Mouse (Mus musculus) CH12.LX (cell line): ENCODE data around the gene Cmss1. TPM values are rescaled to one million over a fixed set of nuclear protein-coding genes. Genes with fewer than 3 reads are reported as not detected.

Experiments used
- DNase-seq: peaks from one replicate; pipeline ENCODE4 v3.0.0-alpha.2; 2013; ENCODE audit errors: extremely low read depth
- H3K27ac ChIP-seq: 2 replicates; pipeline ENCODE4 v1.5.1; 2012; ENCODE audit warnings: low read depth, mild to moderate bottlenecking, control low read depth, moderate library complexity; ENCODE audit not compliant: insufficient read depth
- H3K27me3 ChIP-seq: replicated peaks from 2 replicates; pipeline ENCODE3; 2012; ENCODE audit warnings: inconsistent platforms
- H3K36me3 ChIP-seq, 2 experiments: replicated peaks in 1 of 2; 2 replicates each; pipeline versions ENCODE3 to v1.6.1; 2012; ENCODE audit warnings: inconsistent platforms in 1 of 2, low read length in 1 of 2, mild to moderate bottlenecking in 1 of 2, mixed read lengths in 1 of 2, moderate library complexity in 1 of 2; ENCODE audit not compliant: control insufficient read depth in 1 of 2, insufficient read depth in 1 of 2
- H3K4me1 ChIP-seq, 2 experiments: 2 replicates each; pipeline ENCODE4 v1.6.1; 2012; ENCODE audit warnings: inconsistent platforms in 1 of 2, moderate library complexity in 1 of 2; ENCODE audit not compliant: insufficient read depth in 2 of 2, control insufficient read depth in 1 of 2
- H3K4me2 ChIP-seq: 2 replicates; pipeline ENCODE4 v1.6.1; 2012; ENCODE audit warnings: low read depth, mild to moderate bottlenecking, control low read depth; ENCODE audit not compliant: poor library complexity, insufficient read depth, severe bottlenecking
- H3K4me3 ChIP-seq, 3 experiments: fragments of 150-350 bp in 1 of 3; sonication (generic) in 1 of 3; replicated peaks in 1 of 3; 2 replicates each; pipeline versions ENCODE3 to v1.5.1; 2011 to 2012; ENCODE audit warnings: low read depth in 2 of 3, low read length in 2 of 3, mild to moderate bottlenecking in 2 of 3, moderate library complexity in 2 of 3, control low read depth in 1 of 3, improper control_type of control experiment in 1 of 3, inconsistent platforms in 1 of 3, mixed read lengths in 1 of 3; ENCODE audit not compliant: poor library complexity in 1 of 3
- H3K79me2 ChIP-seq: replicated peaks from 2 replicates; pipeline ENCODE4 v1.6.1; 2012; ENCODE audit warnings: mild to moderate bottlenecking, moderate library complexity; ENCODE audit not compliant: control insufficient read depth, poor library complexity, insufficient read depth, severe bottlenecking; ENCODE audit errors: extremely low read depth
- H3K9ac ChIP-seq: 2 replicates; pipeline ENCODE4 v1.6.1; 2012; ENCODE audit warnings: low read depth, mild to moderate bottlenecking, control low read depth, moderate library complexity; ENCODE audit not compliant: insufficient read depth
- H3K9me3 ChIP-seq: replicated peaks from 2 replicates; pipeline ENCODE3; 2012; ENCODE audit warnings: low read length, inconsistent platforms, mixed read lengths
- BHLHE40 ChIP-seq: IDR thresholded peaks from 2 replicates; pipeline ENCODE4 v1.6.1; 2011; ENCODE audit warnings: mild to moderate bottlenecking, low read depth, low read length, improper control_type of control experiment
- E2F4 ChIP-seq: IDR thresholded peaks from 2 replicates; pipeline ENCODE4 v1.6.1; 2011; ENCODE audit warnings: low read depth, low read length, improper control_type of control experiment; ENCODE audit not compliant: insufficient replicate concordance
- GABPA ChIP-seq: IDR thresholded peaks from 2 replicates; pipeline ENCODE4 v1.6.1; 2012; ENCODE audit warnings: low read depth, low read length, improper control_type of control experiment, inconsistent platforms; ENCODE audit not compliant: insufficient replicate concordance
- JUN ChIP-seq: IDR thresholded peaks from 2 replicates; pipeline ENCODE4 v1.6.1; 2011; ENCODE audit warnings: low read depth, mild to moderate bottlenecking, low read length, improper control_type of control experiment, moderate library complexity; ENCODE audit not compliant: insufficient read depth
- KAT2A ChIP-seq: IDR thresholded peaks from 2 replicates; pipeline ENCODE4 v1.6.1; 2012; ENCODE audit warnings: low read length, improper control_type of control experiment, inconsistent platforms; ENCODE audit not compliant: insufficient replicate concordance
- MYC ChIP-seq: IDR thresholded peaks from 2 replicates; pipeline ENCODE4 v1.6.1; 2011; ENCODE audit warnings: low read depth, mild to moderate bottlenecking, improper control_type of control experiment, low read length
- NRF1 ChIP-seq: IDR thresholded peaks from 2 replicates; pipeline ENCODE4 v1.6.1; 2014; ENCODE audit warnings: low read depth, mild to moderate bottlenecking, inconsistent platforms, low read length, improper control_type of control experiment, moderate library complexity
- POLR2A ChIP-seq: IDR thresholded peaks from 2 replicates; pipeline ENCODE4 v1.6.1; 2011; ENCODE audit warnings: low read depth, mild to moderate bottlenecking, improper control_type of control experiment, low read length
- POLR2AphosphoS2 ChIP-seq: IDR thresholded peaks from 2 replicates; pipeline ENCODE4 v1.6.1; 2011; ENCODE audit warnings: low read depth, low read length, improper control_type of control experiment
- TCF12 ChIP-seq: IDR thresholded peaks from 2 replicates; pipeline ENCODE4 v1.6.1; 2014; ENCODE audit warnings: low read depth, mild to moderate bottlenecking, inconsistent platforms, low read length, improper control_type of control experiment
- USF1 ChIP-seq: IDR thresholded peaks from 2 replicates; pipeline ENCODE4 v1.6.1; 2014; ENCODE audit warnings: low read depth, mild to moderate bottlenecking, inconsistent platforms, low read length, improper control_type of control experiment
- USF2 ChIP-seq: conservative IDR thresholded peaks from 2 replicates; pipeline ENCODE4 v1.6.1; 2011; ENCODE audit warnings: low read depth, low read length, improper control_type of control experiment
- ZKSCAN1 ChIP-seq: IDR thresholded peaks from 2 replicates; pipeline ENCODE4 v1.6.1; 2012; ENCODE audit warnings: low read depth, inconsistent platforms, low read length, improper control_type of control experiment, borderline replicate concordance
- ZMIZ1 ChIP-seq: IDR thresholded peaks from 2 replicates; pipeline ENCODE4 v1.6.1; 2012; ENCODE audit warnings: low read depth, mild to moderate bottlenecking, inconsistent platforms, low read length, improper control_type of control experiment
- dilution Hi-C: fragments of 300-500 bp; cut with MboI; formaldehyde crosslinking; loops from 2 replicates; pipeline ENCODE4 v1.14.3; 2020; ENCODE audit warnings: low sequenced_read_pairs; ENCODE audit not compliant: extremely low pct_unique_long_range_greater_than_20kb, extremely low pct_ligation_motif_present
- in situ Hi-C: fragments of 300-500 bp; cut with MboI; formaldehyde crosslinking; loops from 3 replicates; pipeline ENCODE4 v1.14.3; 2019; ENCODE audit warnings: low sequenced_read_pairs, low pct_ligation_motif_present, low pct_unique_long_range_greater_than_20kb, mixed read lengths
- polyA plus RNA-seq: library from polyadenylated mRNA; unstranded; fragments of >175 nt; gene quantifications from 2 replicates; pipeline ENCODE4 v1.2.1, GENCODE M21; 2012; ENCODE audit warnings: low read depth; ENCODE audit not compliant: insufficient read length
- total RNA-seq, 2 experiments: library from RNA; depleted of rRNA; stranded (reverse); fragments of 300-350 nt in 1 of 2; fragments of >200 nt in 1 of 2; gene quantifications; 2 replicates each; pipeline ENCODE4 v1.2.3; 2012 to 2014

Gene Cmss1
- total and polyA plus RNA-seq, 3 experiments: 94.7 to 107 (median 103) TPM

GRCm38 (mm10) chr16:57329028-57329427 lies 277.6 kb downstream of the Cmss1 start:
- Histone ChIP-seq H3K9me3 (no peaks in the 10 kb centered on the region), H3K36me3 (peaks cover 0 to 2% of the 10 kb centered on the region in 2 experiments), H3K79me2 (no peaks in the 10 kb centered on the region), H3K9ac (no peak overlapping the region), H3K4me3 (no peak overlapping the region), H3K4me2 (no peak overlapping the region), H3K4me1 (no peaks in the 10 kb centered on the region), H3K27me3 (no peaks in the 10 kb centered on the region), H3K27ac (no peak overlapping the region)
- TF ChIP-seq POLR2A: no peak
- no peak for TF ChIP-seq USF1
- no peak for TF ChIP-seq KAT2A
- no peak for TF ChIP-seq BHLHE40
- TF ChIP-seq TCF12: no peak
- TF ChIP-seq USF2: no peak
- TF ChIP-seq MYC: no peak
- no peak for TF ChIP-seq NRF1
- no peak for TF ChIP-seq JUN
- DNase-seq: no peak
- in situ Hi-C loops: no loop called here
- dilution Hi-C loops: no loop called here

GRCm38 (mm10) chr16:57326996-57327395 lies 279.7 kb downstream of the Cmss1 start:
- peaks cover 0 to 7% of the 10 kb centered on the region in 2 experiments for H3K36me3 ChIP-seq
- H3K4me2 ChIP-seq: no peak overlapping the region
- no peak overlapping the region for H3K9ac ChIP-seq
- dilution Hi-C loops (no loop called here), in situ Hi-C loops (no loop called here)
- no peak overlapping the region for H3K27ac ChIP-seq
- DNase-seq: no peak
- no peak for TF ChIP-seq NRF1
- no peak for TF ChIP-seq ZMIZ1
- no peak for TF ChIP-seq GABPA
- no peak for TF ChIP-seq TCF12
- TF ChIP-seq BHLHE40: no peak
- TF ChIP-seq POLR2AphosphoS2: no peak
- H3K27me3 ChIP-seq: no peaks in the 10 kb centered on the region
- H3K79me2 ChIP-seq: no peaks in the 10 kb centered on the region
- H3K4me1 ChIP-seq: no peaks in the 10 kb centered on the region
- H3K9me3 ChIP-seq: no peaks in the 10 kb centered on the region
- no peak overlapping the region for H3K4me3 ChIP-seq

DNA sequence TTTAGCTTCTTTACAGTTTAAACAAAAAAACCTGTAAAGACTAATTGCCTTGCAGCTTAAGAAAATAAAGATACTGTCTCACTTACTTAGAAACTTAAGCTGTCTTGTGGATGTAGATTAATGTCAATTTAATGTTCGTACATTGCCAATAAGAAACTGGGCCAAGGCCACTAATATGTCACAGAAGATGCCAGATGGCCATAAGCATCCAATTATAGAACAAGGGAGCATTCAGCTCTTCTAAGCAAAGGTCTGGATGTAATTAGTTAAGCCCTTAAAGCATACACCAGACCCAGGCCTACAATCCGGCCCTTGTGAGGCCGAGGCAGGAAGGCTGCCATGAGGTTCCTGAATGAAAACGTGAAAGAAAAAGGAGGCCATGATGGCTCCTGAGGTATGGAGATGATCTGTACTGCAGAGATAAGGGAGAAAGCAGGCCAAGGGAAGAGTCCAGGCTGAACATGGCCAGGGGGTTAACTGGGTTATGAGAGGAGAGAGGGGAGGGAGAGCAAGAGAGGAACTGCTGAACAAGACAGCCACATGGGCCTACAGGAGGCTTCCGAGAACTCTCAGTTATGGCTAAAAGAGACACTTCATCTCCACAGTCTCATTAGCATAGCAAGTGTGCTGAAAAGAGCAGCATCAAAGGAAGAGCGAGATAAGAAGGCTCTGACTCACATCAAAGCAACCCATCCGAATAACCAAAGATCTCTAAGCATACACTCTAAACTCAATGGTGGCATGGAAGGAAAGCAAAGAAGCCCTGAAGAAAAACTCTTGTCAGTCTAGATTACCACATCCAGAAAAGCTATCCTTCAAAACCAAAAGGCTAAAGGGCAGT lies 287.2 kb downstream of the Cmss1 start:
- no peaks in the 10 kb centered on the region for H3K79me2 ChIP-seq
- no peak overlapping the region for H3K4me2 ChIP-seq
- H3K4me3 ChIP-seq: no peak overlapping the region
- dilution Hi-C loops (no loop called here), in situ Hi-C loops (no loop called here)
- peaks cover 0 to 7% of the 10 kb centered on the region in 2 experiments; a peak in 2 of 4 replicates for H3K4me1 ChIP-seq
- TF ChIP-seq E2F4 (no peak), USF1 (no peak), TCF12 (no peak), ZKSCAN1 (no peak)
- H3K9me3 ChIP-seq: no peaks in the 10 kb centered on the region
- peaks cover 0 to 25% of the 10 kb centered on the region in 2 experiments for H3K36me3 ChIP-seq
- no peaks in the 10 kb centered on the region for H3K27me3 ChIP-seq
- H3K27ac ChIP-seq: no peak overlapping the region
- no peak for DNase-seq
- H3K9ac ChIP-seq: no peak overlapping the region
